Mouse (Mus musculus): ENCODE measurements around the gene Coa5. TPM values are rescaled to one million over a fixed set of nuclear protein-coding genes. Genes with fewer than 3 reads are reported as not detected.

The Coa5 gene
- polyA plus RNA-seq, 2 experiments: 22.7 to 29.5 TPM

GRCm38 (mm10) chr1:37451270-37451669, 21.4 kb upstream of the Coa5 start:
- no peaks in the 10 kb centered on the region for H3K27me3 ChIP-seq (ENCODE audit: control insufficient read depth, insufficient read depth, low read length)
- WGBS (ENCODE audit: insufficient replicate concordance): 76% methylated on average over 8 of the region's 8 CpGs
- H3K9me3 ChIP-seq (ENCODE audit: control insufficient read depth, low read length): no peaks in the 10 kb centered on the region
- DNase-seq (ENCODE audit: low read depth in 3 of 3, low spot score in 3 of 3): no peak
- H3K4me1 ChIP-seq (replicated peaks; ENCODE audit: control insufficient read depth in 2 of 2, insufficient read depth in 2 of 2, low read length in 1 of 2): no peaks in the 10 kb centered on the region
- no peak for TF ChIP-seq EP300 (IDR thresholded peaks at IDR 0.05; ENCODE audit: low read depth)
- TF ChIP-seq CTCF (IDR thresholded peaks at IDR 0.05; ENCODE audit: low read depth): no peak
- H3K27ac ChIP-seq: no peak overlapping the region
- ATAC-seq (ENCODE audit: insufficient read depth): no peak
- H3K9ac ChIP-seq (replicated peaks): no peak overlapping the region
- no peak overlapping the region for H3K4me2 ChIP-seq (ENCODE audit: low read depth)
- no peaks in the 10 kb centered on the region for H3K36me3 ChIP-seq (replicated peaks; ENCODE audit: control insufficient read depth, insufficient read depth, low read depth)
- H3K4me3 ChIP-seq (ENCODE audit: insufficient read depth in 1 of 2, low read depth in 2 of 2, low read length in 2 of 2): no peak overlapping the region

- no peaks in the 10 kb centered on the region for H3K9me3 ChIP-seq (ENCODE audit: control insufficient read depth, low read length)
- peaks cover 0 to 3% of the 10 kb centered on the region in 2 experiments; a peak in 1 of 4 replicates for H3K4me1 ChIP-seq (replicated peaks; ENCODE audit: control insufficient read depth in 2 of 2, insufficient read depth in 2 of 2, low read length in 1 of 2)
- no peak overlapping the region for H3K4me2 ChIP-seq (ENCODE audit: low read depth)
- DNase-seq (ENCODE audit: low read depth in 3 of 3, low spot score in 3 of 3) (no peak), ATAC-seq (ENCODE audit: insufficient read depth) (no peak)
- WGBS (ENCODE audit: insufficient replicate concordance): 62% methylated on average over 10 of the region's 10 CpGs
- H3K27ac ChIP-seq: no peak overlapping the region
- no peak overlapping the region for H3K4me3 ChIP-seq (ENCODE audit: insufficient read depth in 1 of 2, low read depth in 2 of 2, low read length in 2 of 2)
- TF ChIP-seq CTCF (IDR thresholded peaks at IDR 0.05; ENCODE audit: low read depth) (peak; percentile 66), EP300 (IDR thresholded peaks at IDR 0.05; ENCODE audit: low read depth) (no peak)
- no peak overlapping the region for H3K9ac ChIP-seq (replicated peaks)
- no peaks in the 10 kb centered on the region for H3K36me3 ChIP-seq (replicated peaks; ENCODE audit: control insufficient read depth, insufficient read depth, low read depth)
- H3K27me3 ChIP-seq (ENCODE audit: control insufficient read depth, insufficient read depth, low read length): no peaks in the 10 kb centered on the region
Observed at GRCm38 (mm10) chr1:37448361-37449095, 18.6 kb upstream of the Coa5 start.

- ATAC-seq (ENCODE audit: insufficient read depth) (peak; percentile 70; the same call in 1 of the 2 replicates), DNase-seq (ENCODE audit: low read depth in 3 of 3, low spot score in 3 of 3) (peak in 2 of 3 experiments; percentile 25 to 35)
- 61% methylated on average over 16 of the region's 16 CpGs for WGBS (ENCODE audit: insufficient replicate concordance)
- no peaks in the 10 kb centered on the region for H3K27me3 ChIP-seq (ENCODE audit: control insufficient read depth, insufficient read depth, low read length)
- H3K4me3 ChIP-seq (ENCODE audit: insufficient read depth in 1 of 2, low read depth in 2 of 2, low read length in 2 of 2): no peak overlapping the region
- no peaks in the 10 kb centered on the region for H3K9me3 ChIP-seq (ENCODE audit: control insufficient read depth, low read length)
- H3K36me3 ChIP-seq (replicated peaks; ENCODE audit: control insufficient read depth, insufficient read depth, low read depth): peaks cover 13% of the 10 kb centered on the region
- H3K27ac ChIP-seq: peak overlapping the region; percentile 30; the same call in 1 of the 2 replicates
- TF ChIP-seq EP300 (IDR thresholded peaks at IDR 0.05; ENCODE audit: low read depth) (no peak), CTCF (IDR thresholded peaks at IDR 0.05; ENCODE audit: low read depth) (no peak)
- no peak overlapping the region for H3K9ac ChIP-seq (replicated peaks)
- peak overlapping the region; percentile 19; the same call in 1 of the 2 replicates for H3K4me2 ChIP-seq (ENCODE audit: low read depth)
- peaks cover 2 to 19% of the 10 kb centered on the region in 2 experiments; a peak in 2 of 4 replicates for H3K4me1 ChIP-seq (replicated peaks; ENCODE audit: control insufficient read depth in 2 of 2, insufficient read depth in 2 of 2, low read length in 1 of 2)
Observed at GRCm38 (mm10) chr1:37442848-37443835, 13.2 kb upstream of the Coa5 start.

- Histone ChIP-seq H3K9me3 (ENCODE audit: control insufficient read depth, low read length) (no peaks in the 10 kb centered on the region), H3K4me1 (replicated peaks; ENCODE audit: control insufficient read depth in 2 of 2, insufficient read depth in 2 of 2, low read length in 1 of 2) (peaks cover 12 to 17% of the 10 kb centered on the region in 2 experiments), H3K36me3 (replicated peaks; ENCODE audit: control insufficient read depth, insufficient read depth, low read depth) (peaks cover 59% of the 10 kb centered on the region), H3K27ac (peak overlapping the region; percentile 44), H3K4me2 (ENCODE audit: low read depth) (peak overlapping the region; percentile 59), H3K9ac (replicated peaks) (peak overlapping the region; percentile 34; the same call in 1 of the 2 replicates), H3K4me3 (ENCODE audit: insufficient read depth in 1 of 2, low read depth in 2 of 2, low read length in 2 of 2) (peak overlapping the region in 1 of 2 experiments; percentile 10; a peak in 1 of 4 replicates), H3K27me3 (ENCODE audit: control insufficient read depth, insufficient read depth, low read length) (no peaks in the 10 kb centered on the region)
- WGBS (ENCODE audit: insufficient replicate concordance): 31% methylated on average over 3 of the region's 3 CpGs
- ATAC-seq (ENCODE audit: insufficient read depth): peak; percentile 86
- peak in 2 of 3 experiments; percentile 47 to 60 for DNase-seq (ENCODE audit: low read depth in 3 of 3, low spot score in 3 of 3)
- peak; percentile 72 for TF ChIP-seq EP300 (IDR thresholded peaks at IDR 0.05; ENCODE audit: low read depth)
- no peak for TF ChIP-seq CTCF (IDR thresholded peaks at IDR 0.05; ENCODE audit: low read depth)
Observed at GRCm38 (mm10) chr1:37436419-37436818, 6.5 kb upstream of the Coa5 start.
